Mouse (Mus musculus) layer of hippocampus, postnatal 14 days (tissue): ENCODE measurements around the gene Zcchc10. TPM values are rescaled to one million over a fixed set of nuclear protein-coding genes. Genes with fewer than 3 reads are reported as not detected.
"Not testable (repeated sequence)": the region's sequence is repeated elsewhere in the genome, so short reads cannot be mapped to it uniquely, and the experiment has no call there.

Experiments
- DNase-seq, 2 experiments: peaks; one replicate each; pipeline ENCODE4 v3.0.0; 2021 to 2022; ENCODE audit warnings: low spot score in 2 of 2, mixed read lengths in 1 of 2
- total RNA-seq, 2 experiments: library from RNA; stranded (reverse); gene quantifications; 2 replicates each; pipeline ENCODE4 v1.2.3; 2021

The Zcchc10 gene
- total RNA-seq, 2 experiments from 2014 or later, result 8.2 to 10.7 TPM

GRCm38 (mm10) chr11:53314770-53315173 lies 9.7 kb upstream of the Zcchc10 start:
- DNase-seq, result no peak

- DNase-seq, result no peak
Observed at GRCm38 (mm10) chr11:53316996-53317395, 7.5 kb upstream of the Zcchc10 start.

GRCm38 (mm10) chr11:53318041-53318440 lies 6.4 kb upstream of the Zcchc10 start:
- DNase-seq, result no peak

DNA sequence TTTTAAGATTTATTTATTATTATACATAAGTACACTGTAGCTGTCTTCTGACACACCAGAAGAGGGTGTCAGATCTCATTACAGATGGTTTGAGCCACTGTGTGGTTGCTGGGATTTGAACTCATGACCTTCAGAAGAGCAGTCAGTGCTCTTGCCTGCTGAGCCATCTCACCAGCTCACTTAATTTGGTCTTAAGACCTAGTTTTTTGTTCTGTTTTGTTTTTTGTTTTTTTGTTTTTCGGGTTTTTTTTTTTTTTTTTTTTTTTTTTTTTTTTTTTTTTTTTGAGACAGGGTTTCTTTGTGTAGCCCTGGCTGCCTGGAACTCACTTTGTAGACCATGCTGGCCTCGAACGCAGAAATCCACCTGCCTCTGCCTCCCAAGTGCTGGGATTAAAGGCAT lies 5.9 kb upstream of the Zcchc10 start:
- DNase-seq, result not testable (repeated sequence)

- not testable (repeated sequence) for DNase-seq
Observed at GRCm38 (mm10) chr11:53319867-53320266, 4.6 kb upstream of the Zcchc10 start.

DNA sequence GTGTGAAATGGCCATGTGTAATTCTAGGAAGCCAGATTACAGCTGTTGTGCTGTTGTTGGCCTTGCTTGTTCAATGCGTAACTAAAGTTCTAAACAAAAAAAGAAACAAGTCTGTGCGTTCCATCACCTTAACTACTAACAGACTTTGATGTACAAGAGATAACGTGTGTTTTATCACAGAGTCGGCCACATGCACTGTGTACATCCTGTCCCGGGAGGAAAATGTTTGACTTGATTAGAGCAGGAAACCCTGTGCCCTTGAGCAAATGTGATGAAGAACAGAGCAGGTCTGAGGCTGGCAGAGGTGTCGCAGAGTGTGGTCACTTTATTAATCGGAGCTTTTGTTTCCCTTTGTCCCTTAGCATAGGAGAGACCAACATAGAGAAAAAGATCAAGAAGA lies 5.8 kb downstream of the Zcchc10 start:
- no peak for DNase-seq

GRCm38 (mm10) chr11:53331121-53331520 lies 6.6 kb downstream of the Zcchc10 start:
- DNase-seq, result no peak

GRCm38 (mm10) chr11:53332076-53332680 lies 7.7 kb downstream of the Zcchc10 start:
- no peak for DNase-seq

DNA sequence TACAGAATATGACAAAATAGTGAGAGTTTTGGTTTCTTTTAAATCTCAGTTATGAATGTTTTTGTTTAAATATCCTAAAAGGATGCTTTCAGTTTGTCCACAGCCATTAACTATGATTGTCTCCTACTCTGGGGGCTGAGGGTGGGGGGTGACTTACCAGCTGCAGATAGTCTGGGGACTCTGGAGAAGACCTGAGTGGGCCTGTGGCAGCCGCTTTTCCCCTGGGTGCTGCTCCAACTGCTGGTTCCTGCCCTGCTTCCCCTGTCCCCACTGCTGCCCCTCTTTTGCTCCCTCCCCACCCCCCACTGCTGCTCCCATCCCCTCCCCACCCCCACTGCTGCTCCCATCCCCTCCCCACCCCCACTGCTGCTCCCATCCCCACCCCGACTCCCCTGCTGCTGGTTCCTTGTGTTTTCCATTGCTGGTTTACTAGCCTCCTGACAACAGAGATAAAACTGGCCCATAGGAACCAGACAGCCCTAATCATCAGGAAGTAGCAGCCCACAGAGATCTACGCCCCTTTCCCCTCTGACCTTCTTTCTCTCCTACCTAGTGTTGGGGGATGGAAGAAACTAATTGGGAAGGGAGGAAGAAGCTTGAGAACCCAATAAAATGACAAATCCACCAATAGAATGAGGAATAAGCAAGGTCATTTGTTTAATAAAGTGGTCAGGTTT lies 11.2 kb downstream of the Zcchc10 start:
- DNase-seq, result no peak

GRCm38 (mm10) chr11:53336182-53336571 lies 11.7 kb downstream of the Zcchc10 start:
- no peak for DNase-seq

DNA sequence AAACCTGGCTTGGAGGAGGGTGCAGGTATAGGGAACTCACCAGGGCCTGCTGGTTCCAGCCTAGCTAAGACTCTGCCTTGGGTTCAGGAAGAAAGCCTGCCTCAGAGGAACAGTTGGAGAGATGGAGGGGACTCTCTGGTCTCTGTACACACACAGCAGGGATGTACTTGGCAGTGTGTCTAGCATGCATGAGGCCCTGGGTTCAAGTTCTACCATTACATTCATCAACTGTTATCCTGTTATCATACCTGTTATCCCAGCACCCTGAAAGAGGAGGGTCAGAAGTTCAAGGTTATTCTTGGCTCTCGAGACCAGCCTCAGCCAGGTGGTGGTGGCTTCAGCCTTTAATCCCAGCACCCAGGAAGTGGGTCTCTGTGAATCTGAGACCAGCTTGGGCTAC lies 12.4 kb downstream of the Zcchc10 start:
- no peak for DNase-seq

GRCm38 (mm10) chr11:53337684-53338083 lies 13.2 kb downstream of the Zcchc10 start:
- no peak for DNase-seq

DNA sequence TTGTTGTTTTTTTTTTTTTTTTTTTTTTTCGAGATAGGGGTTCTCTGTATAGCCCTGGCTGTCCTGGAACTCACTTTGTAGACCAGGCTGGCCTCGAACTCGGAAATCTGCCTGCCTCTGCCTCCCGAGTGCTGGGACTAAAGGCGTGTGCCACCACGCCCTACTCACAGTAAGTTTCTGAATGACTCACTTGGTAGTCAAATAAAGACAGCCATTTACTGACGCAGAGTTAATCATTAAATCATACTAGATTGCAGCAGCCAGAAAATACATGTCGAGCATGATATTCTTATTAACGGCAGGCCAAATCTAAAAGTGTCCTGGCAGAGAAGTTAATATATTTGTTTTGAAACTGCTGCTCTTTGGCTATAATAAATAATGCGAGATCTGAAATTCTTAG lies 16.5 kb downstream of the Zcchc10 start:
- DNase-seq, result not testable (repeated sequence)

- no peak for DNase-seq
Observed at GRCm38 (mm10) chr11:53342711-53343110, 18.2 kb downstream of the Zcchc10 start.

DNA sequence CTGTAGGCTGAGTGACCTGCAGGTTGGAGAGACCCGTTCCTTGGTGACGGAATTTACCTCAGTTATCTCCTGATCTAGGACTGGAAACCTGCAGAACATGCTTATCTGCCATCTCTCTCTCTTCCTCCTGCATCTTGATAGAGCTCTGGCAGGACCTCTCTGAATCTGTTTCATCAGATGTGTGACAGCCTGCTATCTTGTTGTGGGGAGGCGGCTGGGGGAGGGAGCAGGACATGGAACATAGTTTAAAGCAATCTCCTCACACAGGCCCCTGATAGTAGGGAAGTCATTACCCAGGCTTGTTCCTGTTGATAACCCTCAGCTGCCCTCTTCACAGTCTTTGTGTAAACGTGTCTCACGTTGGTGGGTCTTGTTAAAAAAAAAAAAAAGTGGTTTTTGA lies 20.8 kb downstream of the Zcchc10 start:
- DNase-seq, result peak; percentile 24 to 64

DNA sequence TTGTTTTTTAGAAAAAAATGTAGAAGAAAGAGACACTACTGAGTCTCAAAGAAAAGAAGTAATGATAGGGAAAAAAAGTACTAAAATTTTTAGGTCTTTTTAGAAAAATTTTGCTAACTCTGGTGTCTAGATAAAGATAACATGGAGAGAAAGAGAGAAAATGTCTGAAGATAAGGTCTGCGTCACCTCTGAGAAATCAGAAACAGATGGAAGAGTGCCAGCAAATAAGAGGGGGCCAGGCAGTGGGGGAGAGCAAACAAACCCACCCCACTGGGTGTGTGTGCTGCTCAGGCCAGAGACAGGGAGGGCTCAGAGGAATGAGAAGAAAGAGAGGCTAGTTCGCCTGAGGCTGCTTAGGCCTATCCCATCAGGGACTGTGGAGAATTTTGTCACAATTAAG lies 21.3 kb downstream of the Zcchc10 start:
- no peak for DNase-seq

- DNase-seq, result peak; percentile 85 to 89
Observed at GRCm38 (mm10) chr11:53350291-53351223, 26.1 kb downstream of the Zcchc10 start, which contains the start of gene Aff4. Gene Aff4, plus strand, starts transcription at chr11:53350833.

GRCm38 (mm10) chr11:53351224-53351942 lies 26.9 kb downstream of the Zcchc10 start:
- DNase-seq, result peak; percentile 64 to 72

DNA sequence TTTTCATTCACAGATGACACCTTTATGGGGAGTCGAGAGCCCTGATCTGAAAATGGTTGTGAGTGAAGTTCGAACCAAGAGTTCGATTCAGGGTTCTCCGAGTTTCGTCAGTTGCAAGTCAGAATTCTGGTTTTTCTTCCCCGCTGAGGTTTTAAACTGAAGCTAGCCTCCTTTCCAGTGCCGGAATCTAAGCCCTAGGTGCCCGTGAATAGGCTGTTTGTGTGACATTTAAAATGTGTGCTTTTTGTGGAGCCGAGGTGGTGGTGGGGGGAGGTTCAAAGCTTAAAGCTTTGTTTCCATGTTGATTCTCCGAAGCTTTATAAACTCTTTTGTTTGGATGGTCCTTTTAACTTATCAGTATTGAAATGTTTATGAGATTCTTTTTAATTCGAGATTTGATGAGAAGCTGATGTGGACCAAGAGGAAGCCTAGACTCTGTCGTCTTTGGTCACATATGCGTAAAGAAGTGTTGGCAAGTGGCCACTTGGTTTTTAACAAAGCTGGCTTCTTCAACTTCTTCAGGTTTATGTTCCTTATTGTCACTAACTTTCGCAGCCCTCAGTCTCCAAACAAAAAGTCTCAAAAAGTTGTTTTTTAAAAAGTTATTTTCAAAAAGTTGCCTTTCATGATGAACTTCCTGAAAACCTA lies 27.6 kb downstream of the Zcchc10 start:
- DNase-seq, result no peak

DNA sequence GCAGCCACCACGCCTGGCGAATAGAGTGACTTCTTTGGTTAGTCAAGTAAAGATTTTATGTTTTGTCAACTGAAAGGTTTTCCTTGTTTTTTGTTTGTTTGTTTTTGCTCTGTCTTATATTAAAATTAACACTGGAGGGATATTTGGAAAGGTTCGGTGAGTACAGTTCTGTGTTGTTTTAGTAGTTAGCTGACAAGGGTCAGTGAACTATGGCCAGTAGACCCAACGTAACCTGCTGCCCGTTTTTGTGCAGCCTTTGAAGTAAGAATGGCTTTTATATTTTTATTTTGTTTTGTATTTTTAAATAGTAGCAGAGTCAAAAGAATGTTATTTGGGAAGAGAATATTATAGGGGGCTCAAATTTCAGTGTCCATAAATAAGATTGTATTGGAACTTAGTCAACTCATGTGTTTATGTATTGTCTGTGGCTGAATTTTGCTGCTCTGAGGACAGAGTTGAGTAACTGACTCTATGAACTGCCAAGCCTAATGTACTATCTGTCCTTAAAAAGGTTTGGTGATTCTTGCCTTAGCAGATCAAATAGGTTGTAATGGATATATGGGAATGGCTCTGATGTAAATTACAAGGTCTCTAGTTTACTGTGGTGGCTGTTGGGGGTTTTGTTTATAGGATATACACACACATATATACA lies 34.2 kb downstream of the Zcchc10 start:
- no peak for DNase-seq
